Mouse (Mus musculus): Measurements from ENCODE around the gene Epm2aip1.

- TF ChIP-seq POLR2A (IDR thresholded peaks at IDR 0.05; ENCODE audit: insufficient read length, low read depth) (no peak), POLR2AphosphoS2 (IDR thresholded peaks at IDR 0.05; ENCODE audit: insufficient read length, low read depth) (no peak), E2F4 (IDR thresholded peaks at IDR 0.05; ENCODE audit: insufficient read depth) (no peak), MYOG (IDR thresholded peaks at IDR 0.05; ENCODE audit: control insufficient read depth in 1 of 3, insufficient read depth in 1 of 3, insufficient read length in 2 of 3, low read depth in 2 of 3) (no peak), MAX (IDR thresholded peaks at IDR 0.05; ENCODE audit: low read depth) (no peak), USF1 (IDR thresholded peaks at IDR 0.05; ENCODE audit: low read depth) (no peak)
Observed at GRCm38 (mm10) chr9:111267998-111268397, 3.7 kb upstream of the Epm2aip1 start.
